Mouse (Mus musculus) thymus, adult 2 months (tissue): ENCODE results near the gene Them4.

ENCODE experiments used
- CTCF ChIP-seq: fragments of 200-500 bp; IDR thresholded peaks from 2 replicates; pipeline ENCODE4 v1.5.1; 2012; ENCODE audit warnings: mild to moderate bottlenecking, control low read depth, low read length, moderate library complexity, borderline replicate concordance; ENCODE audit not compliant: control insufficient read depth, poor library complexity, insufficient read depth; ENCODE audit errors: extremely low read depth
- POLR2A ChIP-seq: fragments of 200-500 bp; IDR thresholded peaks from 2 replicates; pipeline ENCODE4 v1.6.1; 2012; ENCODE audit warnings: mild to moderate bottlenecking, low read length, control low read depth, moderate library complexity; ENCODE audit not compliant: control insufficient read depth, poor library complexity, insufficient read depth; ENCODE audit errors: extremely low read depth

DNA sequence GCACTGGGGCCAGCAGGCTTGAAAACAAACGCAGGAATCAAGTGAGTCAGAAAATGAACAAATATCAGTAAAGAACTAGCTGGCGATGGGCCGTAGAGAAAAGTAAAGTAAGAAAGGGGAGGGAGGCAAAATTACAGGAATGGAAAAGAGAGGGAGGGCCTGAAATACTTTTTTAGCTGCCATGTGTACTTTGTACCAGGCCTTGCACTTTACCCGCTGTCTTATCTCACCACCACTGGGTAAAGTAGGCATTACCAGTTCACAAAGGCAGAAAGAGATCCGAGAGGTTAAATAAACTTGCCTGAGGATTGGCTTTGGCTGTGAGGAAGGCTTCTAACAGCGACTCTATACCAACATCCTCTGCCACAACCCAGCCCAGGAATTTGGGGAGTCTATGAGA is 57.6 kb downstream of the Them4 start:
- no peak for TF ChIP-seq CTCF
- no peak for TF ChIP-seq POLR2A
